Mouse (Mus musculus): ENCODE data around the gene Gm29609. TPM values are rescaled to one million over a fixed set of nuclear protein-coding genes. Genes with fewer than 3 reads are reported as not detected.
"Not testable (repeated sequence)": the region's sequence is repeated elsewhere in the genome, so short reads cannot be mapped to it uniquely, and the experiment has no call there.

Gene Gm29609
- polyA plus RNA-seq, 1 experiment from 2014 or later, result 1.4 TPM

DNA sequence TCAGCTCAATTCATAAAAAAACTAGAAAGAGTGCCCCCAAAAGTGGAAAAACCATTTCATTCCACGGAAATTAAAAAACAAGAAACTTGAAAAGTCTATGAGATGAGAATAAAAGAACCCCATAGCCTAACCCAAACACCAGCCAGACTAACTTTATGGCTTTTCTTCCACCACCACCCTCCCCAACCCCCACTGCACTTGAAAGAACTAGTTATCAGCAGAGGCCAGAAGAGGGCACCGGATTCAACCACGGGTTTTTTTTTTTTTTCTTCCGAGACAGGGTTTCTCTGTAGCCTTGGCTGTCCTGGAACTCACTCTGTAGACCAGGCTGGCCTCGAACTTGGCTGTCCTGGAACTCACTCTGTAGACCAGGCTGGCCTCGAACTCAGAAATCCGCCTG lies 38.6 kb upstream of the Gm29609 start:
- no peaks in the 10 kb centered on the region for H3K36me3 ChIP-seq (ENCODE audit: control insufficient read depth, insufficient read depth, low read length)
- no peak overlapping the region for H3K4me2 ChIP-seq (replicated peaks; ENCODE audit: low read depth, low read length)
- no peak overlapping the region for H3K9ac ChIP-seq (ENCODE audit: low read depth, low read length)
- no peaks in the 10 kb centered on the region for H3K27me3 ChIP-seq (ENCODE audit: control insufficient read depth, insufficient read depth, low read length)
- H3K4me1 ChIP-seq (replicated peaks; ENCODE audit: control insufficient read depth, insufficient read depth, low read length), result no peaks in the 10 kb centered on the region
- H3K9me3 ChIP-seq (ENCODE audit: control insufficient read depth, low read length), result no peaks in the 10 kb centered on the region
- ATAC-seq (ENCODE audit: low FRiP score) (no peak), DNase-seq (ENCODE audit: low spot score) (no peak)
- H3K27ac ChIP-seq (ENCODE audit: low read depth, low read length), result no peak overlapping the region
- WGBS, result 72% methylated on average over 7 of the region's 7 CpGs
- no peak overlapping the region for H3K4me3 ChIP-seq (ENCODE audit: low read depth, low read length)

DNA sequence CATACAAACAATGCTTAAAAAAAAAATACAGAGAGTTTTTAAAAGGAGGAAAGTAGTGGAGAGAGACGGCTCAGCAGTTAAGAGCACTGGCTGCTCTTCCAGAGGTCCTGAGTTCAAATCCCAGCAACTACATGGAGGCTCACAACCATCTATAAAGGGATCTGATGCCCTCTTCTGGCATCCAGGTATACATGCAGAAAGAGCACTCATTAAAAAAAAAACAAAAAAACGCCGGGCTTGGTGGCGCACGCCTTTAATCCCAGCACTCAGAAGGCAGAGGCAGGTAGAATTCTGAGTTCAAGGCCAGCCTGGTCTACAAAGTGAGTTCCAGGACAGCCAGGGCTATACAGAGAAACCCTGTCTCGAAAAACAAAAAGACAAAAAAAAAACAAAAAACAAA lies 36.8 kb upstream of the Gm29609 start:
- H3K9ac ChIP-seq (ENCODE audit: low read depth, low read length); H3K27me3 ChIP-seq (ENCODE audit: control insufficient read depth, insufficient read depth, low read length); ATAC-seq (ENCODE audit: low FRiP score); H3K27ac ChIP-seq (ENCODE audit: low read depth, low read length); H3K4me2 ChIP-seq (replicated peaks; ENCODE audit: low read depth, low read length); H3K4me1 ChIP-seq (replicated peaks; ENCODE audit: control insufficient read depth, insufficient read depth, low read length); H3K9me3 ChIP-seq (ENCODE audit: control insufficient read depth, low read length); DNase-seq (ENCODE audit: low spot score); H3K36me3 ChIP-seq (ENCODE audit: control insufficient read depth, insufficient read depth, low read length); H3K4me3 ChIP-seq (ENCODE audit: low read depth, low read length): not testable (repeated sequence)
- WGBS, result 92% methylated on average over 6 of the region's 6 CpGs

DNA sequence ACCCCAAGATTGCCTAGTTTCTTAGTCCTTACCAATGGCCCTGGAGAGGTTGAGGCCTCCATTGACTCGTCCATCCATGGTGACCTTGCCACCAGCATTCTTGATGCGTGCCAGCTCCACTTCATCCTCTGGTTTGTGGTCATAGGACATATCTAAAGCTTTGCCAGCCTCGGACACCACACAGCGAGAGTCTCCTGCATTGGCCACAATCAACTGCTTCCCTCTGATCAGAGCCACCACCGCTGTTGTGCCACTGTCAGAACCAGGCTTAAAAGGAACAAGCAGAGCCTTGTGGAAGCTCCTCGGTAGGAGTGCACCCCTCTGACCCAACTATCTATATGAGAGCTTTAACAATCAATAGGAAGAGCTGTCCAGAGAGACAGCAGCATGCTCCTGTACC lies 24.7 kb upstream of the Gm29609 start:
- 94% methylated on average over 6 of the region's 6 CpGs for WGBS
- ATAC-seq (ENCODE audit: low FRiP score), result no peak

DNA sequence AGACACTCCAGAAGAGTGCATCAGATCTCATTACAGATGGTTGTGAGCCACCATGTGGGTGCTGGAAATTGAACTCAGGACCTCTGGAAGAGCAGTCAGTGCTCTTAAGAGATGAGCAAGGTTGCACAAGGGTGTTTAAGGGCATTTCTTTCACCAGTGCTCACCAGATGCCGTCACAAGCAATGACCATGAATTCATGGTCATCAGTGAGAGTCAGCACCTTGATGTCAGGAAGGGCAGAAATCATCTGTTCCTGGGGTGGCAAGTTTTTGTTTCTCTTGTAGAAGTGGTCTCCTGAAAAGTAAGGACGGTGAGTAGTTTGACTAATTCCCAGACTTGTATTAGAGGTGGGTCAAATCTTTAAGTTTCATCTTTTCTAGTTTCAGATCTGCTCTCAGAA lies 24.2 kb upstream of the Gm29609 start:
- Histone ChIP-seq H3K36me3 (ENCODE audit: control insufficient read depth, insufficient read depth, low read length) (peaks cover 8% of the 10 kb centered on the region), H3K4me2 (replicated peaks; ENCODE audit: low read depth, low read length) (no peak overlapping the region), H3K4me3 (ENCODE audit: low read depth, low read length) (no peak overlapping the region), H3K9ac (ENCODE audit: low read depth, low read length) (no peak overlapping the region), H3K27me3 (ENCODE audit: control insufficient read depth, insufficient read depth, low read length) (no peaks in the 10 kb centered on the region), H3K9me3 (ENCODE audit: control insufficient read depth, low read length) (peaks cover 5% of the 10 kb centered on the region), H3K27ac (ENCODE audit: low read depth, low read length) (no peak overlapping the region), H3K4me1 (replicated peaks; ENCODE audit: control insufficient read depth, insufficient read depth, low read length) (peaks cover 5% of the 10 kb centered on the region; the same call in 1 of the 2 replicates)
- 81% methylated on average over 2 of the region's 2 CpGs for WGBS
- ATAC-seq (ENCODE audit: low FRiP score), result no peak
- DNase-seq (ENCODE audit: low spot score), result no peak

More for the DNA sequence above, 24.7 kb upstream of the Gm29609 start:
- Histone ChIP-seq H3K27me3 (ENCODE audit: control insufficient read depth, insufficient read depth, low read length) (no peaks in the 10 kb centered on the region), H3K4me2 (replicated peaks; ENCODE audit: low read depth, low read length) (no peak overlapping the region), H3K27ac (ENCODE audit: low read depth, low read length) (no peak overlapping the region), H3K9me3 (ENCODE audit: control insufficient read depth, low read length) (peaks cover 5% of the 10 kb centered on the region), H3K9ac (ENCODE audit: low read depth, low read length) (no peak overlapping the region), H3K4me1 (replicated peaks; ENCODE audit: control insufficient read depth, insufficient read depth, low read length) (peaks cover 5% of the 10 kb centered on the region; the same call in 1 of the 2 replicates), H3K36me3 (ENCODE audit: control insufficient read depth, insufficient read depth, low read length) (peaks cover 8% of the 10 kb centered on the region), H3K4me3 (ENCODE audit: low read depth, low read length) (no peak overlapping the region)
- DNase-seq (ENCODE audit: low spot score), result no peak

DNA sequence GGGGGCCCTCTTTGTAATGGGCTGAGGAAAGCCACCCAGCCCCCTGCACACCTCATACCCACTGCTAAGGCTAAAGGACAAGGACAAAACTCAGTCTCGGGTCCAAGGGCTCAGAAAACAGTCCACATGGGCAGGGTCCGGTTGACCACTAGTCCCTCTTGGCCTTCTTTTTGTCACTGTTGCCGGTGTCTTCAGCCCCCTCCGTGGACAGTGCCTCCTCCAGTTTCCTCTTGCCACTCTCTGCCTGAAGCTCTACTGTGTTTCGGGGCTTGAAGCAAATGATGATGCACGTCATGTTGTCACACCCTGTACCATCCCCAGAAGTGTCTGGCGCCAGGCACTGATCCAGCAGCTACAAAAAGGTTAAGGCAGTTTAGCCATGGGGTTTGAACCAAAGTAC lies 23.2 kb upstream of the Gm29609 start:
- WGBS, result 86% methylated on average over 7 of the region's 7 CpGs
- peak overlapping the region; percentile 60 for H3K9ac ChIP-seq (ENCODE audit: low read depth, low read length)
- H3K27me3 ChIP-seq (ENCODE audit: control insufficient read depth, insufficient read depth, low read length), result no peaks in the 10 kb centered on the region
- peak overlapping the region; percentile 81 for H3K4me3 ChIP-seq (ENCODE audit: low read depth, low read length)
- peak overlapping the region; percentile 68 for H3K27ac ChIP-seq (ENCODE audit: low read depth, low read length)
- peak overlapping the region; percentile 61 for H3K4me2 ChIP-seq (replicated peaks; ENCODE audit: low read depth, low read length)
- H3K36me3 ChIP-seq (ENCODE audit: control insufficient read depth, insufficient read depth, low read length), result peaks cover 11% of the 10 kb centered on the region
- H3K9me3 ChIP-seq (ENCODE audit: control insufficient read depth, low read length), result peaks cover 5% of the 10 kb centered on the region
- ATAC-seq (ENCODE audit: low FRiP score) (no peak), DNase-seq (ENCODE audit: low spot score) (no peak)
- peaks cover 5% of the 10 kb centered on the region; the same call in 1 of the 2 replicates for H3K4me1 ChIP-seq (replicated peaks; ENCODE audit: control insufficient read depth, insufficient read depth, low read length)

DNA sequence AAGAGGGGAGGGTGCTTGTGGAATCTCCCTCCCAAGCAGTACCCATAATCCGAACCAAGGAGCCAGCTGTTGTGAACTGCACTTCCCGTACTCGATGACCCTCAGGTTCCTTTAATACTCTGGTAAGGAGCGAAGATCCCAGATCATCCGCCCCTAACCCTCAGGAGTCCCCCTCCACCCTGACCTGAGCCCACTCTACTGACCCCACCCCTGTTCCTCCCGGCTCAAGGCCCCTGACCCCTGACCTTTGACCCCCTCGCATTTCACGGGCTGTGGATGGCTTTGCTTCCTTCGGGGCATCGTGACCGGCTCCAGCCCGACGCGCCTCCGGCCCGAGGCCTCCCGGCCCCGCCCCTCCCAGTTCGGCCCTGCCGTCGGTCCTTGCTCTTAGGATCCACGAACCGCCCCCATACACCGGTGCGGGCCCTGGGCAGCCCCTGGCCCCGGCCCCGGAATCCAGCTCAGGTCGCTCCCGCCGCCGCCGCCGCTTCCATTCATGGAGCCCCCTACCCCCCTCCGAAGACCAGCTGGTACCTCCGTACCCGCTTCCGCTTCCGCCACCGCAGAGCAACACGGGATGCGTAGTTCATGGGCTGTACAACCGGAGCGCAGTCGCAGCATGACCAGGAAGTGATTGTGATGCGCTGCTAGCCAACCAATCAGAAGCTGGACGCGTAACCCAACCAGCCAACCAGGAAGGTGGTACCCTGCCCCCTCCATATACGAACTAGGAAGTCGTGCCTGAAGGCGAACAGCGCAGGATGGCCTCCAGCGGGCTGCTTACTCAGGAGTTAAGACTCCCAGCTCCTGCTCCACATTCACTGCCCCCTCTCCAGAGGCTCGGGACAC lies 22.3 kb upstream of the Gm29609 start, which contains the start of gene Zfp513:
Zfp513 (minus strand) TSS at position 562 of the 849 bp plus-strand sequence.
- Histone ChIP-seq H3K27ac (ENCODE audit: low read depth, low read length) (peak within 1 kb of the TSS; percentile 84), H3K4me1 (replicated peaks; ENCODE audit: control insufficient read depth, insufficient read depth, low read length) (peaks cover 5% of the 10 kb centered on the region; the same call in 1 of the 2 replicates), H3K36me3 (ENCODE audit: control insufficient read depth, insufficient read depth, low read length) (peaks cover 16% of the 10 kb centered on the region), H3K9me3 (ENCODE audit: control insufficient read depth, low read length) (peaks cover 5% of the 10 kb centered on the region), H3K27me3 (ENCODE audit: control insufficient read depth, insufficient read depth, low read length) (no peaks in the 10 kb centered on the region), H3K9ac (ENCODE audit: low read depth, low read length) (peak within 1 kb of the TSS; percentile 86), H3K4me2 (replicated peaks; ENCODE audit: low read depth, low read length) (peak within 1 kb of the TSS; percentile 61), H3K4me3 (ENCODE audit: low read depth, low read length) (peak within 1 kb of the TSS; percentile 81)
- DNase-seq (ENCODE audit: low spot score) (peak; percentile 95), ATAC-seq (ENCODE audit: low FRiP score) (peak; percentile 98)
- under 1% methylated on average over 51 of the region's 53 CpGs for WGBS

DNA sequence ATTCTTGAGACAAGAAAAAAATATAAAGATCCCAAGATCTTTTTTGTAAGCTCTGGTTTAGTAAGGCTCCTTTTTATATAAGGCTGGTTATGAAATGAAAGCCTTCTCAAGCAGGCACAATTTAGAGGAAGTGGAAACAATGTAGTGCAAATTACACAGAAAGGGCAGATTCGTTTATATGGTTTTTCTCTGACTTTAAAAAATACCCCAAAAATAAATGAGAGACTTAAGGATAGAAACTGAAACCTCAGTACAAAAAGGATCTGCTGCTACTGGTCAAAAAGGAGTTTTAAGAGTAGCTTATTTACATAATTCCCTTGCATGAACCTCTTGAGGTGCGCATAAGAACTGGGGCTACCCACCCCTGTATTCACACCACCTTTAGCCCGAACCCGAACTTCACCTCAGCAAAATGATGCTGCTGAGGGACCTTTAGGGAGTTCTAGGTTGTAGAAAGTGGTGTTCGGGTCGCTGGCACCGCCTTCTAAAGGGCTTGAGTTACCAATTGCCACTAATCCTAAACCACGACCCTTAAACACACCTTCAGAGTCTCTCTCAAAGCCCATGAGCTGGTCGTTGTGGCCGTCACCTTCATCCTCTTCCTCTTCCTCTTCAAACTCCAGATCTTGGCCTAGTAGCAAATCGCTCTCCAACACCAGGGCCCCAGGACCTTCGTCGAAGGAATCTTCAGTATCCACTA lies 21.5 kb upstream of the Gm29609 start:
- 23% methylated on average over 13 of the region's 13 CpGs for WGBS
- H3K4me2 ChIP-seq (replicated peaks; ENCODE audit: low read depth, low read length), result peak overlapping the region; percentile 48

DNA sequence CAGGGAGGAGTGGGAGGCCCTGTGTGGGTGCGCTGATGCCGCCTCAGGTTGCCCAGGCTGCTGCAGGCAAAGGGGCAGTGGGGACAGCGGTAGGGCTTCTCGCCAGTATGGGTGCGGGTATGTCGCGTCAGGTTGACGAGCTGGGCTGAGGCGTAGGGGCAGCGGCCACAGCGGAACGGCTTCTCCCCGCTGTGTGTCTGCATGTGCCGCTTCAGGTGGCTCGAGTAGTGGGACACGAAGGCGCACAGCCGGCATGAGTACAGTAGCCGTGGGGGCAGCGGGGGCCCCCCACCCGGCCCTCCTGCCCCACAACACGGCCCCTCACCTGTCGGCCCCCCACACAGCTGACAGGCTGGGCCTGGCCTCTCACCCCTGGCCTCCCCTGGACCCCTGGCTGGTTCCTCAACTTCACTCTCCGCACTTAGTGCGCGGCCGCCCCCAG lies 20.6 kb upstream of the Gm29609 start:
- peaks cover 18% of the 10 kb centered on the region for H3K36me3 ChIP-seq (ENCODE audit: control insufficient read depth, insufficient read depth, low read length)
- H3K4me3 ChIP-seq (ENCODE audit: low read depth, low read length), result peak overlapping the region; percentile 81
- no peak overlapping the region for H3K27ac ChIP-seq (ENCODE audit: low read depth, low read length)
- DNase-seq (ENCODE audit: low spot score) (no peak), ATAC-seq (ENCODE audit: low FRiP score) (no peak)
- WGBS, result 92% methylated on average over 27 of the region's 27 CpGs
- peak overlapping the region; percentile 17 for H3K4me2 ChIP-seq (replicated peaks; ENCODE audit: low read depth, low read length)
- H3K4me1 ChIP-seq (replicated peaks; ENCODE audit: control insufficient read depth, insufficient read depth, low read length), result peaks cover 5% of the 10 kb centered on the region; the same call in 1 of the 2 replicates
- H3K9ac ChIP-seq (ENCODE audit: low read depth, low read length), result no peak overlapping the region
- H3K27me3 ChIP-seq (ENCODE audit: control insufficient read depth, insufficient read depth, low read length), result no peaks in the 10 kb centered on the region
- H3K9me3 ChIP-seq (ENCODE audit: control insufficient read depth, low read length), result peaks cover 5% of the 10 kb centered on the region

More for the DNA sequence above, 21.5 kb upstream of the Gm29609 start:
- peak overlapping the region; percentile 84; the same call in 1 of the 2 replicates for H3K27ac ChIP-seq (ENCODE audit: low read depth, low read length)
- H3K4me1 ChIP-seq (replicated peaks; ENCODE audit: control insufficient read depth, insufficient read depth, low read length), result peaks cover 5% of the 10 kb centered on the region; the same call in 1 of the 2 replicates
- H3K27me3 ChIP-seq (ENCODE audit: control insufficient read depth, insufficient read depth, low read length), result no peaks in the 10 kb centered on the region
- peaks cover 5% of the 10 kb centered on the region for H3K9me3 ChIP-seq (ENCODE audit: control insufficient read depth, low read length)
- DNase-seq (ENCODE audit: low spot score) (no peak), ATAC-seq (ENCODE audit: low FRiP score) (no peak)
- peak overlapping the region; percentile 86 for H3K9ac ChIP-seq (ENCODE audit: low read depth, low read length)
- peak overlapping the region; percentile 81 for H3K4me3 ChIP-seq (ENCODE audit: low read depth, low read length)
- H3K36me3 ChIP-seq (ENCODE audit: control insufficient read depth, insufficient read depth, low read length), result peaks cover 18% of the 10 kb centered on the region

Measured in hindbrain, embryonic 11.5 days (tissue).